Mouse (Mus musculus) hindbrain, embryonic 14.5 days (tissue): Measurements from ENCODE around the gene Naxe. TPM values are rescaled to one million over a fixed set of nuclear protein-coding genes. Genes with fewer than 3 reads are reported as not detected.

Experiments
- ATAC-seq: fragments of 200-750 bp; cut with Nextera tagmentation; 2 replicates; pipeline ENCODE4 v1.8.0; 2017; ENCODE audit warnings: moderate number of reproducible peaks, mild to moderate bottlenecking, moderate TSS enrichment, moderate library complexity; ENCODE audit not compliant: low FRiP score
- DNase-seq: peaks from one replicate; pipeline ENCODE4 v3.0.0-alpha.2; 2015; ENCODE audit warnings: low spot score
- H3K27ac ChIP-seq: fragments of 300-500 bp; sonication (generic); 2 replicates; pipeline ENCODE4 v1.5.1; 2014; ENCODE audit warnings: mild to moderate bottlenecking, moderate library complexity
- H3K27me3 ChIP-seq: fragments of 300-500 bp; sonication (generic); 2 replicates; pipeline ENCODE4 v1.6.1; 2014; ENCODE audit warnings: mild to moderate bottlenecking, low read length, mixed read lengths; ENCODE audit not compliant: control insufficient read depth, insufficient read depth
- H3K36me3 ChIP-seq: fragments of 300-500 bp; sonication (generic); replicated peaks from 2 replicates; pipeline ENCODE4 v1.6.1; 2014; ENCODE audit not compliant: control insufficient read depth, insufficient read depth
- H3K4me1 ChIP-seq: fragments of 300-500 bp; sonication (generic); replicated peaks from 2 replicates; pipeline ENCODE4 v1.6.1; 2014; ENCODE audit warnings: antibody characterized with exemption, low read length, mixed read lengths; ENCODE audit not compliant: control insufficient read depth, insufficient read depth
- H3K4me2 ChIP-seq: fragments of 300-500 bp; sonication (generic); replicated peaks from 2 replicates; pipeline ENCODE4 v1.6.1; 2014; ENCODE audit warnings: mild to moderate bottlenecking, moderate library complexity
- H3K4me3 ChIP-seq: fragments of 300-500 bp; sonication (generic); replicated peaks from 2 replicates; pipeline ENCODE4 v1.5.1; 2014; ENCODE audit warnings: mild to moderate bottlenecking, low read length
- H3K9ac ChIP-seq: fragments of 300-500 bp; sonication (generic); 2 replicates; pipeline ENCODE4 v1.6.1; 2014
- H3K9me3 ChIP-seq: fragments of 300-500 bp; sonication (generic); 2 replicates; pipeline ENCODE4 v1.6.1; 2016; ENCODE audit warnings: low read length; ENCODE audit not compliant: control insufficient read depth
- WGBS: fragments of 180-500 bp; shearing (Covaris S2); extraction: QIAGEN DNeasy Blood & Tissue Kit; methylation state at CpG from one replicate; pipeline ENCODE4 v1.1.7; 2014; 5-methylcytosine and 5-hydroxymethylcytosine counted together
- polyA plus RNA-seq: library from polyadenylated mRNA; unstranded; fragments of >200 nt; fragmentation: Nextera tagmentation; extraction: Ambion mirVana; gene quantifications from 2 replicates; pipeline ENCODE4 v1.2.1, GENCODE M21; 2014

The Naxe gene
- polyA plus RNA-seq, 1 experiment from 2014 or later, result 167 TPM

GRCm38 (mm10) chr3:88090106-88090505 lies 31.8 kb upstream of the Naxe start:
- no peak overlapping the region for H3K9ac ChIP-seq
- no peaks in the 10 kb centered on the region for H3K36me3 ChIP-seq
- DNase-seq, result no peak
- WGBS, result 94% methylated on average over 7 of the region's 7 CpGs
- H3K4me1 ChIP-seq, result no peaks in the 10 kb centered on the region
- H3K4me3 ChIP-seq, result no peak overlapping the region
- no peak overlapping the region for H3K27ac ChIP-seq
- no peak for ATAC-seq
- no peaks in the 10 kb centered on the region for H3K27me3 ChIP-seq
- no peaks in the 10 kb centered on the region for H3K9me3 ChIP-seq
- no peak overlapping the region for H3K4me2 ChIP-seq

- Histone ChIP-seq H3K27ac (no peak overlapping the region), H3K27me3 (no peaks in the 10 kb centered on the region), H3K36me3 (no peaks in the 10 kb centered on the region), H3K9ac (no peak overlapping the region), H3K4me2 (no peak overlapping the region), H3K4me1 (no peaks in the 10 kb centered on the region), H3K9me3 (no peaks in the 10 kb centered on the region), H3K4me3 (no peak overlapping the region)
- WGBS, result 90% methylated on average over 1 of the region's 1 CpGs
- DNase-seq, result no peak
- ATAC-seq, result no peak
These were observed 29.4 kb upstream of the Naxe start for GRCm38 (mm10) chr3:88087688-88088087.

- DNase-seq, result no peak
- Histone ChIP-seq H3K36me3 (no peaks in the 10 kb centered on the region), H3K4me2 (no peak overlapping the region), H3K9ac (no peak overlapping the region), H3K27ac (no peak overlapping the region), H3K27me3 (no peaks in the 10 kb centered on the region), H3K4me1 (0 out of 2 replicates have a peak, but pooled peaks cover 6% of the 10 kb centered on the region), H3K9me3 (no peaks in the 10 kb centered on the region), H3K4me3 (no peak overlapping the region)
- WGBS, result 94% methylated on average over 5 of the region's 9 CpGs
- ATAC-seq, result no peak
These were observed 27.2 kb upstream of the Naxe start for GRCm38 (mm10) chr3:88085459-88085858.

- H3K9ac ChIP-seq, result no peak overlapping the region
- H3K27ac ChIP-seq, result no peak overlapping the region
- no peak for ATAC-seq
- no peaks in the 10 kb centered on the region for H3K36me3 ChIP-seq
- no peak overlapping the region for H3K4me2 ChIP-seq
- H3K4me1 ChIP-seq, result 0 out of 2 replicates have a peak, but pooled peaks cover 6% of the 10 kb centered on the region
- no peak overlapping the region for H3K4me3 ChIP-seq
- no peak for DNase-seq
- no peaks in the 10 kb centered on the region for H3K27me3 ChIP-seq
- WGBS, result 93% methylated on average over 2 of the region's 2 CpGs
- H3K9me3 ChIP-seq, result no peaks in the 10 kb centered on the region
These were observed 25.7 kb upstream of the Naxe start for GRCm38 (mm10) chr3:88084001-88084400.

- H3K4me1 ChIP-seq, result 0 out of 2 replicates have a peak, but pooled peaks cover 6% of the 10 kb centered on the region
- no peaks in the 10 kb centered on the region for H3K9me3 ChIP-seq
- ATAC-seq (no peak), DNase-seq (no peak)
- WGBS, result 14% methylated on average over 4 of the region's 4 CpGs
- H3K4me2 ChIP-seq, result peak overlapping the region; percentile 67
- H3K36me3 ChIP-seq, result no peaks in the 10 kb centered on the region
- 0 out of 2 replicates have a peak overlapping the region, but pooled peaks have one; percentile 44 for H3K9ac ChIP-seq
- no peaks in the 10 kb centered on the region for H3K27me3 ChIP-seq
- H3K4me3 ChIP-seq, result 0 out of 2 replicates have a peak overlapping the region, but pooled peaks have one; percentile 36
- H3K27ac ChIP-seq, result no peak overlapping the region
These were observed 24.4 kb upstream of the Naxe start for GRCm38 (mm10) chr3:88082663-88083062.

GRCm38 (mm10) chr3:88082224-88082618 lies 23.9 kb upstream of the Naxe start:
- H3K4me1 ChIP-seq, result 0 out of 2 replicates have a peak, but pooled peaks cover 6% of the 10 kb centered on the region
- H3K4me3 ChIP-seq, result peak overlapping the region; percentile 36
- ATAC-seq (no peak), DNase-seq (no peak)
- H3K27me3 ChIP-seq, result no peaks in the 10 kb centered on the region
- H3K4me2 ChIP-seq, result peak overlapping the region; percentile 67
- 0 out of 2 replicates have a peak overlapping the region, but pooled peaks have one; percentile 44 for H3K9ac ChIP-seq
- 3% methylated on average over 13 of the region's 13 CpGs for WGBS
- no peaks in the 10 kb centered on the region for H3K9me3 ChIP-seq
- H3K27ac ChIP-seq, result no peak overlapping the region
- H3K36me3 ChIP-seq, result no peaks in the 10 kb centered on the region

- Histone ChIP-seq H3K9me3 (no peaks in the 10 kb centered on the region), H3K4me2 (peak within 1 kb of the TSS; percentile 67), H3K36me3 (no peaks in the 10 kb centered on the region), H3K27ac (0 out of 2 replicates have a peak within 1 kb of the TSS, but pooled peaks have one; percentile 33), H3K4me3 (peak within 1 kb of the TSS; percentile 36), H3K4me1 (0 out of 2 replicates have a peak, but pooled peaks cover 6% of the 10 kb centered on the region), H3K9ac (peak within 1 kb of the TSS; percentile 44), H3K27me3 (no peaks in the 10 kb centered on the region)
- ATAC-seq (peak; percentile 86), DNase-seq (peak; percentile 94)
- WGBS, result 19% methylated on average over 33 of the region's 33 CpGs
These were observed 23.3 kb upstream of the Naxe start, which contains the start of gene Iqgap3 for GRCm38 (mm10) chr3:88081345-88082223. Iqgap3 (plus strand) TSS chr3:88081971.

- no peak for DNase-seq
- Histone ChIP-seq H3K27ac (no peak within 1 kb of the TSS), H3K27me3 (no peaks in the 10 kb centered on the region), H3K9ac (no peak within 1 kb of the TSS), H3K9me3 (no peaks in the 10 kb centered on the region), H3K4me1 (0 out of 2 replicates have a peak, but pooled peaks cover 6% of the 10 kb centered on the region), H3K36me3 (no peaks in the 10 kb centered on the region), H3K4me3 (no peak within 1 kb of the TSS), H3K4me2 (no peak within 1 kb of the TSS)
- ATAC-seq, result no peak
- 85% methylated on average over 4 of the region's 4 CpGs for WGBS
These were observed 19.9 kb upstream of the Naxe start, which contains the start of gene Ttc24 for GRCm38 (mm10) chr3:88078204-88078603. Ttc24 (minus strand) TSS chr3:88078304.

- ATAC-seq, result no peak
These were observed 19.1 kb upstream of the Naxe start for GRCm38 (mm10) chr3:88077441-88077840.

More at GRCm38 (mm10) chr3:88077441-88077840, 19.1 kb upstream of the Naxe start:
- Histone ChIP-seq H3K4me3 (no peak overlapping the region), H3K4me1 (0 out of 2 replicates have a peak, but pooled peaks cover 6% of the 10 kb centered on the region), H3K9ac (no peak overlapping the region), H3K27me3 (no peaks in the 10 kb centered on the region), H3K27ac (no peak overlapping the region), H3K4me2 (no peak overlapping the region), H3K9me3 (no peaks in the 10 kb centered on the region), H3K36me3 (no peaks in the 10 kb centered on the region)
- DNase-seq, result no peak
- 44% methylated on average over 8 of the region's 8 CpGs for WGBS
